Mouse (Mus musculus) testis, postnatal 14 days (tissue): ENCODE results near the gene Mfap4.

Source experiments
- DNase-seq: peaks from one replicate; pipeline ENCODE4 v3.0.0; 2021; ENCODE audit warnings: low spot score

Gene Mfap4

DNA sequence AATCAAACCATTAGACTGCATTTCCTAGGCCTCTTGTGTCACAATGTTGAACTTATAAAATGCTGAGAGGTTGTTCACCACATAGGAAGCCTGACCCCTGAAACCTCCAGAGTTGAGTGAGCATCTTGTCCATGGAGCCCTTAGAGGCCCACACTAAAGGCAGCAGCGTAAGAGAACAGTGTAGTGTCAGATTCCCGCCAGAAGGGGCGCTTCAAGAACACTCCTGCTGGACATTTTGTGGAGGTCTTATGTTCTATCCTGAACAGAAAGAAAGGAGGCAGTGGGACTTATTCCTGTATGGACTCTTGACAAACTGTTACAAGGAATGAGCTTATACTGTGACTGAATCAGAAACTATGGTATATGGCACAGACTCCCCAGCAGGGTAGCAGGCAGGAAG is 29.7 kb downstream of the Mfap4 start:
- DNase-seq, result no peak

DNA sequence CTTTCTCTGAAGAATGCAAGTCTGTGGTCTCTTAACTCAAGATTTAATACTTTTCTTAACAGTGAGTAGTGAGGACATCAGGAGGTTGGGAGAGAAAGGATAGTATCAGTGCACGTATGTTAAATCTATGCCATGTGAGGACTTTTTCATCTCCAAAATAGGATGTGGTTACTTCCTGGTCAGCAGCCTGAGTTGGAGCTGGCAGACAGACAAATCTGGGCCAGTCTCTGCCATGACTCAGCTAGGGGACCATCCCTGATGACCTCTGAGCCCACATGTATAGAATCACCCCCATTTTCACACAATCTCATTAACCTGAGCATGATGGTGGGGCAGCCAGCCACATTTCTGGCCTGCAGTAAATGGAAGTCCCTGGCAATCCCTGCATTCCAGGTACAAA is 32.7 kb downstream of the Mfap4 start:
- DNase-seq, result no peak

DNA sequence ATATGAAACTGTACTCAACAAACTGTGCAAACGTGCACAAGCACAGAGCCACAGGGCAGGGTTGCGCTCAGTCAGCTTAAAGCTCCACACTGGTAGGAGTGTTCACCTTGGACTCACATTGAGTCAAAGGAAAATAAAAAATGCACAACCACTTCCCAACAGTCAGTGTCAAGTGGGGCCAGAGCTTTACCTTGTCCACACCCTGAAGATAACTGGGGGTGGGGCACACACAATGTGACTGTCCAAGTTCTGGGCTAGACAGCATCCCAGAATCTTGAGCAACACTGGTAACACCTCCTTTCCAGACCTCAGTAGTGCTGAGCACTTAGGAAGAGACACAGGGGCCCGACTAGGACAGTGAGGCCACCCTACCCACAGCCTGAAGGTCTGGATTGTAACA is 33.6 kb downstream of the Mfap4 start:
- no peak for DNase-seq

DNA sequence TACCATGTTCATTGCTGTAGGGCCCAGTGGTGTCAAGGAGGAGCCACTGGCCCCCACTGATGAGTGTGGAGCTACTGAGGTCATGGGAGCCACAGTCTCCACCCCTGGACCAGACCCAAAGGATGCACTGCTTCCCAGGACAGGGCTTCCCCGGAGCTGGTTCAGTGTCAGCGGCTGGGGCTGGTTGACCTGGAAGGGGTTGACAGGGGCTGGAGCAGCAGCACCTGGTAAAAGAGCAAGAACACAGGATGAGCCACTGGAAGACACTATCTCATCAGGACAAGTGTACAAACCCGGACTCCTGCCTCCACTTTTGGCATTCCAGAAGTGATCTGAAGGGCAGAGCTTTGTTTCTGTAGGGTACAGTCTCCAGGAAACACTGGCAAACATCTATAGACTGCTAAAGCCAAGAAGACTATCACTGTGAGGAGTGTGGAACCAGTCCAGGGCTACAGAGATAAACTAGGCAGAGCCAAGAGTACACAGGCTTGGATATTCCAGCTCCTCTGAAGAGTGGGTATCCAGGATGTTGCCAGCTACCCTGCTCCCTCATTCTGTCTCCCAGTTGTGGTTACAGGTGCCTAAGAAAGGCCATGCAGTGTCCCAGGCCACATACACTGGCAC is 34.4 kb downstream of the Mfap4 start:
- DNase-seq, result no peak

DNA sequence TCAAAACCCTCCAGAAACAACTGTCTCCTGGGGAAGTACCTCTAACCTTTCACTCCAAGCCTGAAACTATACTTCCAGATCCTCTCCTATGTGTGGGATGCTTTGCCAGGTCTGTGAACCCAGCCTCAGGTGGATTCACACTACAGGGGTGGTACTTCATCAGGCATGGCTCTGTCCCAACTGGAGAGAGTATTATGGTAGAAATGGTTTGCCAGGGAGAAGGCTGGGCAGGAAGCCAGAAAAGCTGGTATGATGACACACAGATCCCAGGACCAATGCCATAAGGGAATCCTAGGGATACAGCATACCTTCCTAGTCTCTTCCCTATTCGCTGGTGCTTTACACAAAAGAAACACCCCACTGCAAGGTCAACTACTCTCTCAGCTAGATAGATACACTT is 41.6 kb downstream of the Mfap4 start:
- DNase-seq, result no peak

DNA sequence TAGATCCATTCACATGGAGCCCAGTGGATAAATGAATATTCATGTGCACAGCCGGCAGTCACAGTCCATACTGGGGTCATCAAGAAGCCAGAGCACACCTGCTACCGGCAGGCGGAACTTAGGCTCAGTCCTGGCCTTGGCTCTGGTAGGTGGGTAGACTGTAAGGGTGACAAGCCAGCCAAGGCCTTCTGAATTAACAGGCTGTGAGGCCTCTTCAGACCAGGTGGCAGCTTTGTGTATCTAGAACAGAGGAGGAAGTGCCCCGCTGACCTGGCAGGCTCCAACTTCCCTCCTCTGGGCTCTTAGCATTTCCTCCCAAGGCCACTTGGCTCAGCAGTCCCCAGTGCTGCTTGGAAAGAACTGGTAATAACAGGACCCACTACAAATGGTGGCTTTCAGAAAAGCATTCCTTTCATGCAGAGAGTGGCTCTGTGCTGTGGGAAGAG is 44.1 kb downstream of the Mfap4 start:
- no peak for DNase-seq

DNA sequence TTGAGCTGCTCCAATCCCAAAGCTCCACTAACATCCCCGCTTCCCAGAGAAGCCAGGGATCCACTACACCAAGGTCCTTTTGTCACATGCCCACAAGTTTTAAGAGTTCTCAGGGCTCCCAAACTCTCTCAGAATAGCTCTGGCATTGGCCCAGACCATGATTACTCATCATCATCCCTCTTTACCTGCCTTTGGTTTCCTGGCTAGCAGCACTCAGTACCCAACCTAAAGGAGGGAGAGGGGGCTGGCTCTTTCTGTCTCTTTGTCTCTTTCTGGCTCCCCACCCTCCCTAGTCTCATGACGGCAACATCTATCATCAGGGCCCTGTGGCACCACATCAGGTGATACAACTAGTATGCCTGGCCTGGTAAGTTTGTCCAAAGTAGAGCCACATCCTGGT is 47.6 kb downstream of the Mfap4 start:
- no peak for DNase-seq

DNA sequence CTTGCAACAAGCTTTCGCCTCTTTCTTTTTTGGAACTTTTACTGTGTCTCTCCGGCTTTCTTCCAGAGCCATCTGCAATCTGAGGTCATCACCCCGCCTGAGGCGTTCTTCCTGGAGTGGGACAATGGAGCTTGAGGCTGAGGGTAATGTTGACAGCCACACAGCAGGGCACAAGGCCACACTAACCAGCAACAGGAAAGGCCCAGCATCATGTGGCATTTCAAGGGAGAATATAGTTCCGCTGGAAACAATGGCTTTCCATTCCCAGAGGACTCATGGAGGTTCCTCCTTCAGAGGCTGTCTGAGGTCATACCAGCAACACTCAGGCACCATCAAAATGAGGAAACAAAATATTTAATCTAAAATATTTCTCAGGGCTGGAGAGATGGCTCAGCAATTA is 48.3 kb downstream of the Mfap4 start:
- DNase-seq, result no peak

DNA sequence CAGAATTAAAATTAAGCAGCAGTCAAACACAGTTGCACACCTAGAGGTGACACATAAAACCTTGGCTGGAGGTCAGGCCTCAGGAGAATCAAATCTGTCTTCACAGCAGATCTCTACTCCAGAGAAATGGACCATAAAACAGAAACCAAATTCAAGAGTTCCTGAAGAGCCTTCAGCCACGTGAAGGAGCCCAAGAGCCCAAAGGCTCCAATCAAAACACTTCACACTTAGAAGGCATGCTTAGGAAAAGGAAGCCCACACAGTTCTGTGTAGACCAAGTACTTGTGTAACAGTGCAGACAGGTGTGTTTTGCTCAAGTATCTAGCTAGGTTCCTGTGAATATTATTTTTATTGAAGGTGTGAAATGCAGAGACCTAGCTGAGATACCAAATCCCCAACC is 50.3 kb downstream of the Mfap4 start:
- no peak for DNase-seq

DNA sequence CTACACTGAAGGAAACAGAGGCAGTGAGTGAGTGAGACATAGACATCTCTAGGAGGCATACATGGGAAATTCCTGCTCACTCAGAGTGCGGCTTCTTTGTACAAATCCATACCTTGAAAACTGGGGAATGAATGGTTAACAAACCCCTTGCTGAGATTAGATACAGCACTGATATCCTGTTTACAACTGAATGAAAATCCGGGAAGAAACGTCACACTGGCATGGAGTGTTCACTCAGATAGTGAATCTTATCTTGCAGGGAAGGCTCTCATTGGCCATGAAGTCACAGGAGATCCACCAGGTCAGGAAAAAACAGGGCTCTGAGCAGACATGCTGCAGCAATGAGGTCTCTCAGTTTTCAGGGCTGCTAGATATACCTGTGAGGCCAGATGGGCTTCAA is 51.7 kb downstream of the Mfap4 start:
- DNase-seq, result no peak

DNA sequence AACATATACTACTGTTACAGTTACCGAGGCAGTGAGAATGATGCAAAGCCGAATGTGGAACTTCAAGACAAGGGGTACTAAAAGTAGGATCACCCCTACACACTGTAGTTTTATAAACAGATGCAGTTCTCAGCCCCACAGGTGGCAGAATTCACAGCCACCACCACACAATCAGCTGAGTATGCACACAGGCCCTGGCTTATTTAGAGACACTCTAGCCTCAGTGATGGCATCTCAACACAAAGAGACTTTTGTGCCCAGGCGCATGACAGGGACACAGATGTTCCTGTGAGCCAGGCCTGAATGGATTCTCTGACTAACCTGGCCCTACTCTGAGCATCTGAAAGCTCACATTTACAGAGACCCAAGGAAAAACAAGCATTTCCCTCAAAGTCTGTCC is 52.1 kb downstream of the Mfap4 start:
- no peak for DNase-seq
